Mouse (Mus musculus) heart, embryonic 12.5 days (tissue): ENCODE results near the gene Rnf152. TPM values are rescaled to one million over a fixed set of nuclear protein-coding genes. Genes with fewer than 3 reads are reported as not detected.

Source experiments
- ATAC-seq: fragments of 200-750 bp; cut with Nextera tagmentation; 2 replicates; pipeline ENCODE4 v1.8.0; 2017; ENCODE audit warnings: moderate TSS enrichment, moderate library complexity; ENCODE audit not compliant: insufficient number of reproducible peaks, low FRiP score
- H3K27ac ChIP-seq: fragments of 300-500 bp; sonication (generic); 2 replicates; pipeline ENCODE4 v1.5.1; 2016; ENCODE audit warnings: mild to moderate bottlenecking, moderate library complexity; ENCODE audit not compliant: poor library complexity, severe bottlenecking
- H3K27me3 ChIP-seq: fragments of 300-500 bp; sonication (generic); replicated peaks from 2 replicates; pipeline ENCODE4 v1.6.1; 2016; ENCODE audit warnings: mild to moderate bottlenecking, moderate library complexity
- H3K36me3 ChIP-seq: fragments of 300-500 bp; sonication (generic); 2 replicates; pipeline ENCODE4 v1.6.1; 2016; ENCODE audit warnings: mild to moderate bottlenecking, moderate library complexity
- H3K4me1 ChIP-seq: fragments of 300-500 bp; sonication (generic); replicated peaks from 2 replicates; pipeline ENCODE4 v1.6.1; 2016; ENCODE audit warnings: mild to moderate bottlenecking
- H3K4me2 ChIP-seq: fragments of 300-500 bp; sonication (generic); 2 replicates; pipeline ENCODE4 v1.6.1; 2016; ENCODE audit warnings: mild to moderate bottlenecking, moderate library complexity
- H3K4me3 ChIP-seq: fragments of 300-500 bp; sonication (generic); 2 replicates; pipeline ENCODE4 v1.5.1; 2016; ENCODE audit warnings: mild to moderate bottlenecking
- H3K9ac ChIP-seq: fragments of 300-500 bp; sonication (generic); 2 replicates; pipeline ENCODE4 v1.6.1; 2016; ENCODE audit warnings: mild to moderate bottlenecking, moderate library complexity
- H3K9me3 ChIP-seq: fragments of 300-500 bp; sonication (generic); replicated peaks from 2 replicates; pipeline ENCODE4 v1.6.1; 2016; ENCODE audit warnings: mild to moderate bottlenecking, moderate library complexity
- WGBS: fragments of 180-500 bp; shearing (Covaris S2); methylation state at CpG from one replicate; pipeline ENCODE4 v1.1.7; 2016; 5-methylcytosine and 5-hydroxymethylcytosine counted together
- polyA plus RNA-seq: library from polyadenylated mRNA; unstranded; fragments of >200 nt; fragmentation: Nextera tagmentation; extraction: Ambion mirVana; gene quantifications from 2 replicates; pipeline ENCODE4 v1.2.1, GENCODE M21; 2016

Rnf152 gene
- 0.11 and 0.22 TPM in 2 replicates for polyA plus RNA-seq

DNA sequence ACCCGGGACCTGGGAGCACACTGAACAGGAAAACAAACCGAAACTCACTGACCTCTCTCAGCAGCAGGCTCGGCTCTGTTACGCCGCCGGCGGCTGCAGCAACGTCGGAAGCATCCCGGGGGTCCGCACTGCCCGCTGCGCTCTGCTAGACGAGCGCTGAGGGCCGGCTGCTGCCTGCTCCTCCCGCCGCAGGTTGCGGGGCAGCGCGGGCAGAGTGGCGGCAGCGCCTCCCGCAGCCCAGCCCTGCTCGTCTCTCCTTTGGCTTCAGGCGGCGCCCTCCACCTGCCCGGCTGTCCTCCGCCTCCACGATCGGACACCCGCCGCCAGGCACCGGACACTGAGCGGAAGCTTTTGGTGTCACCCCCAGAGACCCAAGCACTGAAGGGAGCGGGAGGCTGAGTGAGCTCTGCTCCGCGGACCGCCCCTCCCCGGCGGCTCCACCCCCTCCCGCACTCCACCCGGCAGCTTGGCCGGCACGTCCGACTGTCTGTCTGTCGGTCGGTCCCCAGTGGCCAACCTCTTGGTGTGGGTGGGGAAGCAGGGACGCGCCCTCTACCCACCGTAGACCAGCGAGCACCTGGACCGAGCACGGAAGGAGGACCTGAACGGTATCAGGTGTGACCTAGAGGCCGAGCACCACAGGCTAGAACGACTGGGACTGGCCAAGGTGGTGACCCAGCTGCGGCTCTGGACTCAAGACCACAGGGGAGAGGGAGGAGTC lies at the start of gene Rnf152:
Rnf152 (minus strand) TSS at position 420 of the 721 bp plus-strand sequence.
- Histone ChIP-seq H3K9ac (peak within 1 kb of the TSS; percentile 78), H3K9me3 (no peaks in the 10 kb centered on the region), H3K4me1 (no peaks in the 10 kb centered on the region), H3K4me3 (peak within 1 kb of the TSS; percentile 66), H3K27ac (no peak within 1 kb of the TSS), H3K36me3 (no peaks in the 10 kb centered on the region), H3K4me2 (peak within 1 kb of the TSS; percentile 99), H3K27me3 (peaks cover 9% of the 10 kb centered on the region; the same call in 1 of the 2 replicates)
- under 1% methylated on average over 58 of the region's 58 CpGs for WGBS
- peak; percentile 59 for ATAC-seq

DNA sequence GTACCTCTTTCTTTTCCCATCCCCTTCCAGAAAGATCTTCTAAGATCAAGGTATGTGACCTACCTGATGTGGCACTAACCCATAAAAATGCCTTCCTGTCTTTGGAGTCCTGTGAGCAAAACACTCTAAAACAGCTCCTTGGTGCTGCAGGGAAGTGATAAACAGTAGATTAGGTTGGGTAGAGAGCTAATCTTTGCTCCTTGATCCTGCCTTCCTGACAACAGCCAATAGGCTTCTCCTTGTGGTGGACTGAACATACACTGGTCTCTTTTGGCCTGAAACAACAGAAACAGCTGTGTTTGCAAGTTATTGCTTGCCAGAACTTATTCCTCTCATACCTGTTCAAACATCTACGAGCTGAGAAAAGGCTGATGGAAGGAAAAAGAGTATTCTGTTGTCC lies 46.3 kb upstream of the Rnf152 start:
- Histone ChIP-seq H3K4me3 (no peak overlapping the region), H3K9me3 (no peaks in the 10 kb centered on the region), H3K36me3 (no peaks in the 10 kb centered on the region), H3K27me3 (no peaks in the 10 kb centered on the region), H3K9ac (no peak overlapping the region), H3K4me2 (no peak overlapping the region), H3K27ac (no peak overlapping the region), H3K4me1 (peaks cover 7% of the 10 kb centered on the region)
- 64% methylated on average over 1 of the region's 1 CpGs for WGBS
- no peak for ATAC-seq

GRCm38 (mm10) chr1:105384141-105384937 lies 27.8 kb upstream of the Rnf152 start:
- H3K27ac ChIP-seq: no peak overlapping the region
- no peak overlapping the region for H3K4me2 ChIP-seq

GRCm38 (mm10) chr1:105377546-105377945 lies 21.0 kb upstream of the Rnf152 start:
- no peaks in the 10 kb centered on the region for H3K9me3 ChIP-seq
- no peak for ATAC-seq
- H3K27ac ChIP-seq: no peak overlapping the region
- H3K4me2 ChIP-seq: no peak overlapping the region
- no peaks in the 10 kb centered on the region for H3K4me1 ChIP-seq
- no peaks in the 10 kb centered on the region for H3K27me3 ChIP-seq
- no peak overlapping the region for H3K9ac ChIP-seq
- no peak overlapping the region for H3K4me3 ChIP-seq
- H3K36me3 ChIP-seq: no peaks in the 10 kb centered on the region

More at GRCm38 (mm10) chr1:105384141-105384937, 27.8 kb upstream of the Rnf152 start:
- no peaks in the 10 kb centered on the region for H3K4me1 ChIP-seq
- 69% methylated on average over 4 of the region's 4 CpGs for WGBS
- no peak overlapping the region for H3K9ac ChIP-seq
- no peak overlapping the region for H3K4me3 ChIP-seq
- H3K36me3 ChIP-seq: no peaks in the 10 kb centered on the region
- H3K9me3 ChIP-seq: no peaks in the 10 kb centered on the region
- no peak for ATAC-seq
- no peaks in the 10 kb centered on the region for H3K27me3 ChIP-seq

GRCm38 (mm10) chr1:105374618-105375017 lies 18.1 kb upstream of the Rnf152 start:
- no peak overlapping the region for H3K4me2 ChIP-seq
- no peaks in the 10 kb centered on the region for H3K9me3 ChIP-seq
- no peaks in the 10 kb centered on the region for H3K27me3 ChIP-seq
- no peaks in the 10 kb centered on the region for H3K4me1 ChIP-seq
- WGBS: 73% methylated on average over 4 of the region's 4 CpGs
- ATAC-seq: no peak
- H3K27ac ChIP-seq: no peak overlapping the region
- no peak overlapping the region for H3K4me3 ChIP-seq
- H3K36me3 ChIP-seq: no peaks in the 10 kb centered on the region
- no peak overlapping the region for H3K9ac ChIP-seq

DNA sequence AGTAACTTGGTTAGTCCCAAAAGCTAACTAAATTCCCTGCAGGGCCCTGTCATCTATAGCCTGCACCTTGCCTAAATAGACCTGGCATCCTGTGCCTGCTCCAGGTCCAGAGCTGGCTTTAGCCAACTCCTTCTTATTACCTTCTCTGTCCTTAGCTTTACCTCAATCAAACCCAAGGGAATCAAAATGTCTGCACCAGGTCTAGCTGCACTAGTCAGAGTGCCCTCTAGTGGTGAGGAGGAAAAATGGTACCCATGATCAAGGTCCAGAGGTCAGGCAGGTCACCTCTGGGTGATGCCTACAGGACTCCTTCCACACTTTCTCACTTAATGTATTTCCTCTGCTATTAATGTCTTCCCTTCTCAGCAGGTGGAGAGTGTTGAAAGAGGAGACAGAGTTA lies 6.2 kb upstream of the Rnf152 start:
- no peak overlapping the region for H3K27ac ChIP-seq
- no peak for ATAC-seq
- H3K4me1 ChIP-seq: no peaks in the 10 kb centered on the region
- H3K27me3 ChIP-seq: no peaks in the 10 kb centered on the region
- no peak overlapping the region for H3K4me3 ChIP-seq
- no peak overlapping the region for H3K4me2 ChIP-seq
- no peaks in the 10 kb centered on the region for H3K36me3 ChIP-seq
- no peak overlapping the region for H3K9ac ChIP-seq
- H3K9me3 ChIP-seq: no peaks in the 10 kb centered on the region

DNA sequence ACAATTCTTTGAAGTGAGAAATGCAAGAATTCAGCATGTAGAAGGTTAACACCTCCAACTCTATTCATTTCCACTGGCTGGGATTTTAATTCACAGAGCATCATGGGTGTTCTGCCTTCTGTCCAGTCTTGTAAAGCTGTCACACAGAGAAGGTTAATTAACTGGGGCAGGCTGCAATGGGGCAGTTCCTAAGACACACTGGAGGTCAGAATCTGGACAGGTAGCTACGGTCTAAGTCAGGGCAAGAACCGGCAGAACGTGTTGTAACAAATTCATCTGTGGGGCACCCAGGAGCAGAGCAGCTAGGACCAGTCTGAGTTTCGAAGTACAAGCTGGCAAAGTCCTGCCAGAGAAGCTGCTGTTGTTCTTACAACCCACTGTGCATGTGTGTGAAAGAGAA lies 2.4 kb upstream of the Rnf152 start:
- no peak overlapping the region for H3K4me2 ChIP-seq
- no peaks in the 10 kb centered on the region for H3K9me3 ChIP-seq
- H3K27ac ChIP-seq: no peak overlapping the region
- no peak overlapping the region for H3K4me3 ChIP-seq
- H3K36me3 ChIP-seq: no peaks in the 10 kb centered on the region
- peaks cover 9% of the 10 kb centered on the region; the same call in 1 of the 2 replicates for H3K27me3 ChIP-seq
- ATAC-seq: no peak
- H3K4me1 ChIP-seq: no peaks in the 10 kb centered on the region
- 69% methylated on average over 4 of the region's 4 CpGs for WGBS
- no peak overlapping the region for H3K9ac ChIP-seq

DNA sequence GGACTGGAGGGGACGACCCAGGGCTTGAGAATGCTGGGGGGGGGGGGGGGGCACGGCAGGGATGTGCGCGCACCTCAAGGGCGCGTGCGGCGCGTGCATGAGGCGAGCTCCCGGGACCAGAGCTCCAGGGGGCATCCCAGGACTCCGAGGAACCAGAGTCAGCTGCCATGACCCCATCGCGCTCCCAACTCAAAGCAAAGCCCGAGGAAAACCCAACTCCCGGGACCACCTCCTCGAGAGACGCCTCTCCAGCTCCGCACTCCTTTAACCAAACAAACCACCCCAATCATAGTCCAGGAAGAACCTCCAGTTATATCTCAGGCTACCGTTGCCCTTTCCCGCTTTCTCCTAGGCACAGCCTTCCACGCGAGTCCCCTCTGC lies 610 bp downstream of the Rnf152 start:
- WGBS: 0% methylated on average over 17 of the region's 23 CpGs
- peak overlapping the region; percentile 78 for H3K9ac ChIP-seq
- ATAC-seq: peak; percentile 33; the same call in 1 of the 2 replicates
- no peak overlapping the region for H3K27ac ChIP-seq
- no peaks in the 10 kb centered on the region for H3K4me1 ChIP-seq
- no peaks in the 10 kb centered on the region for H3K36me3 ChIP-seq
- peak overlapping the region; percentile 66 for H3K4me3 ChIP-seq
- H3K27me3 ChIP-seq: peaks cover 9% of the 10 kb centered on the region; the same call in 1 of the 2 replicates
- H3K4me2 ChIP-seq: peak overlapping the region; percentile 99
- H3K9me3 ChIP-seq: no peaks in the 10 kb centered on the region

DNA sequence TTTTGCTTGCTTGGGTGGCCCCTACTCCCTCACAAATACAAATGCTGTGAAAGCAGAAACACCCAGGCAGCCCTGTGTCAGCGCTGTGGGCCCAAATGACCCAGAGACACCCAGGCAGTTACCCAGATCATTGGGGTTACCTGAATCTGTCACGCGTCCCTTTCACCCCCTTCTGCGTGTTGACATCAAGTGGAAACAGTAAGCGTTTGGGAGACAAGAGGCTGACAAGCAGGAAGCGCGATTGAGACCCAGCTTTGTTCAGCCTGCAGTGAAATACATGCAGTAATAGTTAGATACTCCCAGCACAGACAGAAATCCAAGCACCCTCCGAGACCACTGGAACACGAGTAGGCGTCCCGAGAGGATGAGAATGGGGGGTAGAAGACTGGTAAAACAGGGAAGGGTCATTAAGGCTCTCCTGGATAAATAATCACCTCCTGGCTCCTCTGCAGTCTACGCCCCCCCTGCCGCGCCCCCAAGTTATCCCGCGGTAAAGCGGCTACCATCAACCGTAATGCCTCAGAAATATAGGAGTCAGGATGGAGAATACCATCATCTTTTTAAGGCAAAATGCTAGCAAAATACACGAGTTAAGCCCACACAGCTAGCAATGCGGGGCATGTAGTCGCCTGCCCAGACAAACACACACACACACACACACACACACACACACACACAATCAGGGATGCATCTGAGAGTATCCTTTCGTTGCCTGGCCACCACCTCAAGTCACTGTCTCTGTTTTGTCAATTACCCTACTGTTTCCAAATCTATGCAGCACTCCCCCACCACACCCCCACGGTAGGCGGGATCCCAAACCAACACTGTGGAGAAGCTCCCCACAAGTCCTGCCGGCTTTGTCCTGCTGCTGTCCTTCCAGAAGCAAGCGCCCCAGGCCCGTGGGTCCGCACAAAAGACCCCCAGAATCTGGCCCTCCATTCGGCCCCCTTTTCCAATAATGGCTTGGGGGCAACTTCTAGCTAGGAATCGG lies 1.3 kb downstream of the Rnf152 start:
- Histone ChIP-seq H3K36me3 (no peaks in the 10 kb centered on the region), H3K27ac (no peak overlapping the region), H3K4me3 (peak overlapping the region; percentile 66), H3K27me3 (peaks cover 9% of the 10 kb centered on the region; the same call in 1 of the 2 replicates), H3K4me1 (no peaks in the 10 kb centered on the region), H3K9ac (peak overlapping the region; percentile 78), H3K4me2 (peak overlapping the region; percentile 99), H3K9me3 (no peaks in the 10 kb centered on the region)
- ATAC-seq: 0 out of 2 replicates have a peak, but pooled peaks have one; percentile 37
- 5% methylated on average over 30 of the region's 30 CpGs for WGBS

DNA sequence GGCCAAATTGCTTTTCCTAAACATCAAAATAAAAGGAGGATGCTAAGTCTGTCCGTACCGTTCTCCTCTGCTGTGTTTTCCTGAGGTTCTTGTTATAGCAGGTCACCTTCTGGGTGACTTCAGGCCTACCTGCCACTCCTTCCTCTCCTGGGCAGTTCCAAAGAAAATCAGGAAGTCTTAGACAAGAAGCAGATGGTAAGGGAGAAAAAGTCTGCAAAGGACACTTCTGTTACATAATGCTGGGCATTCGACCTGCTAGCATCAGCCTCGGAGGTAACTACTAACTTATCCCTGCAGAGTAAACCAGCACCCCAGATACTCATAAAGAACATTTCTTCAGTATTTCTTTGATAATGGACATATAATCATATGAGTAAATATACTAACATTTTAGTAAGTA lies 4.7 kb downstream of the Rnf152 start:
- H3K4me2 ChIP-seq: no peak overlapping the region
- H3K27me3 ChIP-seq: peaks cover 6% of the 10 kb centered on the region; the same call in 1 of the 2 replicates
- no peaks in the 10 kb centered on the region for H3K36me3 ChIP-seq
- no peak overlapping the region for H3K27ac ChIP-seq
- WGBS: 83% methylated on average over 4 of the region's 4 CpGs
- H3K4me3 ChIP-seq: no peak overlapping the region
- no peaks in the 10 kb centered on the region for H3K4me1 ChIP-seq
- no peak overlapping the region for H3K9ac ChIP-seq
- ATAC-seq: no peak
- H3K9me3 ChIP-seq: no peaks in the 10 kb centered on the region
